8 mouse cellular contexts compared by ENCODE assay signal in genomic region chr3:144506213-144506612, GRCm38 (mm10).
A peak's percentile ranks its signal among the peaks of the same experiment; 100 is the strongest.
DNase-seq lines count a peak whose midpoint lies in the region; ATAC-seq and TF ChIP-seq lines count a peak whose summit lies in the region.

No protein-coding gene starts in this region.

- H3K36me3 ChIP-seq in hindbrain, embryonic 10.5 days: no peaks in the 10 kb centered on the region
- H3K36me3 ChIP-seq in hindbrain, postnatal 0 days (ENCODE audit: insufficient read depth, low read length): no peaks in the 10 kb centered on the region
- H3K36me3 ChIP-seq in liver, embryonic 12.5 days: no peaks in the 10 kb centered on the region

- WGBS in hindbrain, embryonic 10.5 days: 23% methylated on average over 3 of the region's 3 CpGs
- WGBS in hindbrain, postnatal 0 days: 30% methylated on average over 3 of the region's 3 CpGs
- 47% methylated on average over 3 of the region's 3 CpGs for WGBS in liver, embryonic 12.5 days (ENCODE audit: insufficient replicate concordance)

- peak; percentile 23 for DNase-seq in hindbrain, embryonic 10.5 days (ENCODE audit: low spot score)
- DNase-seq in hindbrain, postnatal 0 days (ENCODE audit: low spot score): no peak
- DNase-seq in R1 (ENCODE audit: low read depth, low spot score): peak; percentile 34
- DNase-seq in heart, adult 8-10 months (ENCODE audit: low spot score): peak; percentile 22
- no peak for DNase-seq in thymus, postnatal 25 days
- no peak for DNase-seq in layer of hippocampus, postnatal 36 days
- DNase-seq in spleen, adult 12 weeks (ENCODE audit: low spot score): no peak

- no peak overlapping the region for H3K4me2 ChIP-seq in hindbrain, postnatal 0 days (ENCODE audit: low read depth, low read length)
- H3K4me2 ChIP-seq in liver, embryonic 12.5 days: no peak overlapping the region

- no peaks in the 10 kb centered on the region for H3K27me3 ChIP-seq in hindbrain, embryonic 10.5 days (ENCODE audit: insufficient read depth, poor library complexity, severe bottlenecking)
- H3K27me3 ChIP-seq in hindbrain, postnatal 0 days (ENCODE audit: insufficient read depth, low read length): no peaks in the 10 kb centered on the region
- no peaks in the 10 kb centered on the region for H3K27me3 ChIP-seq in liver, embryonic 12.5 days (replicated peaks)

- no peak for ATAC-seq in hindbrain, postnatal 0 days
- peak; percentile 67 for ATAC-seq in liver, embryonic 12.5 days

- no peak overlapping the region for H3K4me3 ChIP-seq in hindbrain, embryonic 10.5 days
- H3K4me3 ChIP-seq in hindbrain, postnatal 0 days (ENCODE audit: low read length): no peak overlapping the region
- no peak overlapping the region for H3K4me3 ChIP-seq in liver, embryonic 12.5 days

- no peak for TF ChIP-seq CTCF in hindbrain, postnatal 0 days (IDR thresholded peaks at IDR 0.05; ENCODE audit: low read depth)

- no peak overlapping the region for H3K9ac ChIP-seq in hindbrain, postnatal 0 days (replicated peaks; ENCODE audit: low read length)
- H3K9ac ChIP-seq in liver, embryonic 12.5 days: no peak overlapping the region

- H3K9me3 ChIP-seq in hindbrain, embryonic 10.5 days: no peaks in the 10 kb centered on the region
- H3K9me3 ChIP-seq in hindbrain, postnatal 0 days (ENCODE audit: low read length): no peaks in the 10 kb centered on the region
- no peaks in the 10 kb centered on the region for H3K9me3 ChIP-seq in liver, embryonic 12.5 days (replicated peaks)

- peaks cover 22% of the 10 kb centered on the region for H3K4me1 ChIP-seq in hindbrain, embryonic 10.5 days (replicated peaks)
- peaks cover 18% of the 10 kb centered on the region; the same call in 1 of the 2 replicates for H3K4me1 ChIP-seq in hindbrain, postnatal 0 days (ENCODE audit: insufficient read depth, low read length)
- peaks cover 28% of the 10 kb centered on the region for H3K4me1 ChIP-seq in liver, embryonic 12.5 days

- no peak overlapping the region for H3K27ac ChIP-seq in hindbrain, embryonic 10.5 days
- H3K27ac ChIP-seq in hindbrain, postnatal 0 days: no peak overlapping the region
- no peak overlapping the region for H3K27ac ChIP-seq in liver, embryonic 12.5 days

Comparison
In these comparisons a context has a peak if more than half of its experiments do, and no peak if none do; other contexts are left out.
1. DNase-seq: peak in hindbrain, embryonic 10.5 days (single experiment), R1 (single experiment) and heart, adult 8-10 months (single experiment); none in hindbrain, postnatal 0 days (single experiment), thymus, postnatal 25 days (single experiment), layer of hippocampus, postnatal 36 days (0 of 2) and spleen, adult 12 weeks (single experiment).